Mouse (Mus musculus) liver (tissue): ENCODE measurements at regions not wholly inside any gene's neighbourhood (a gene's known extent, or its start where the extent isn't known, plus 50 kb on each side); places are given as distances from the start of the nearest gene placed in this dataset.
A peak's percentile ranks its signal among the peaks of the same experiment; 100 is the strongest.

Experiments
- DNase-seq: peaks from one replicate; pipeline ENCODE4 v3.0.0-alpha.2; 2020; ENCODE audit warnings: mixed read lengths

DNA sequence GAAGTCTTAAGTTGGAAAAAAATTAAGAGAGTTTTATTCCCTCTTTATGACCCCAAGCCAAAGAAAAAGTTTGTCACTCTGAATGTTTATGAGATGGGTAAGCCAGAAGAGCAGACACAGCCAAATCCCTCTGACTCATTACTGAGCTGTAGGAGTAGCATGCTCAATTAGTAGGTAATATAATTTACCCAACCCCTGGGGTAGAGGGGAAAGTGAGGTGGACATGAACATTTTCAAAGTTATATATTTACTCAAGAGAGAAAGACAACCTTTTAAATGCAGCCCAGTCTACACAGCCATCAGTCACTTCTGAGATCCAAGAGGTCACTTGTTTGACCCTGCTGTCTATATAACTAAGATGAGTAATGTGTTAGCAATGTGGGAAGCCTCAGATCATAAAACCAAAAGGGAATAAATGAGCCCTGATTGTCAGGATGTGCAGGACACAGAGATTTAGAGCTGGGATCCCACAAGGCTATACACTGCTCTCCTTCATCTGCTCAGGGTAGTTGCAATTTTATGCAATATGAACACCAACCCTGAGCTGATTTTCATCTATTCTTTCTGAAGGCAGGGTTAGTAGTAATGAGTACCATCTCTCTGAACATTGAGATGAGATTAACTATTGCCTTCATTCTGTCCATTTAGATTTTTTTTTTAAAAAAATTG, 114.7 kb upstream of the Ndp start:
- DNase-seq, result no peak

DNA sequence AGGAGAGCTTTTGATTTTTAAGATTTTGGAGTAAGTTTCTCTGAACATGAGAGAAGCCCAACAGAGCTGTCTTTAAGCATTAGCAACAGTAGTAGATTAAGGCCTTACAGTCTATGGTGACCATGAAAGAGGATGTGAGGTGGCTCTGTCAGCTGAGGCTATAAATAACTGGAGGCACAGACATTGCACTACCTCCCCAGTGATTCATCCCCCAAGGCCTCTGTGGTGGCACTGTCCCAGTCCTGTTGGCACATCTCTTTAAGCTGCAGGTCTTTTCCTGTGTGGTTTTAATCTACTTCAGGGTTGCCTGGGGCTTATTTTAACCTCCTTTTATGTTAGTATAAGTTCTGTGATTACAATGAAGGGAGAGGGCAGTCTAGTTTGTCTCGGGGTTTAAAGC, 106.2 kb upstream of the Ndp start:
- no peak for DNase-seq

DNA sequence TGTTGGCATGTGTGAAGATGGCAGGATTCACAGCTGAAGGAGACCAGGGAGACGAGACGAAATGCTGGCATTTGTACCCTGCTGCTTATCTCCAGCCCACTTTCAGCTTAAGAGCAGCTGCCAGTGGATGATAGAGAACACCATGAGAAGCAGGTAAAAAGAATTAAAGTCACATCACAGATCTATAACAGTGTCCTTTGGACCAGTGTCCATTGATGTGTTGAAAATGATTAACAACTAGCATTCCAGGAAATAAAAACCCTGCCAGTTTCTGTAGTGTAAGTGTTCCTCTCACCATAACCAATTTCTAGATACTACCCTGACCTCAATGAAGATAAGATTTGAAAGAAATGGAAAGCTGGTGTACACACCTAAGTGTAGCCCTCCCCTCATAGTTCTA, 97.6 kb upstream of the Ndp start:
- no peak for DNase-seq

DNA sequence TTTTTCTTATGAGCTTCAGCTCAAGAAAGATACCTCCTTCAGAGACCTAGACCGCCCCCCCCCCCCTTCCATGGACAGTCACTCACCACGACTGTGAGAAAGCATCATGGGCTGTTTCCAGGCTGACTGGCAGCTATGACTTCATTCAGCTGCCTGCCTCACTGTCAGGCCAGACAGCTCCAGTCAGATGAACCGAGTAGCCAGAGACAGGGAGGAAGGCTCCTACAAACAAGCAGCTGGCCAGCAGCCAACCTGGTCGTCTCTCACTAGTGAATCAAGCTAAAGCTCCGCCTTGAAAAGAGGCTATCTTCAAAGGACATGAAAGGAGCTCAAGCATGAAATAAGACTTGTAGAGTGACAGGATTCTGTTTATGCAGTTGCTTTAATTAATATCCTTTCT, 87.0 kb upstream of the Ndp start:
- DNase-seq, result peak; percentile 13
